Mouse (Mus musculus) brain, embryonic 14.5 days (tissue): ENCODE data around the gene Sh3pxd2a.

Source experiments
- CTCF ChIP-seq: fragments of 200-500 bp; IDR thresholded peaks from 2 replicates; pipeline ENCODE4 v1.5.1; 2012; ENCODE audit warnings: inconsistent platforms, mild to moderate bottlenecking, moderate library complexity, borderline replicate concordance; ENCODE audit not compliant: insufficient read depth, insufficient read length; ENCODE audit errors: extremely low read depth
- POLR2A ChIP-seq: fragments of 200-500 bp; IDR thresholded peaks from 2 replicates; pipeline ENCODE4 v1.6.1; 2012; ENCODE audit warnings: mild to moderate bottlenecking, inconsistent platforms, borderline replicate concordance; ENCODE audit not compliant: poor library complexity, insufficient read depth, insufficient read length, severe bottlenecking; ENCODE audit errors: extremely low read depth

DNA sequence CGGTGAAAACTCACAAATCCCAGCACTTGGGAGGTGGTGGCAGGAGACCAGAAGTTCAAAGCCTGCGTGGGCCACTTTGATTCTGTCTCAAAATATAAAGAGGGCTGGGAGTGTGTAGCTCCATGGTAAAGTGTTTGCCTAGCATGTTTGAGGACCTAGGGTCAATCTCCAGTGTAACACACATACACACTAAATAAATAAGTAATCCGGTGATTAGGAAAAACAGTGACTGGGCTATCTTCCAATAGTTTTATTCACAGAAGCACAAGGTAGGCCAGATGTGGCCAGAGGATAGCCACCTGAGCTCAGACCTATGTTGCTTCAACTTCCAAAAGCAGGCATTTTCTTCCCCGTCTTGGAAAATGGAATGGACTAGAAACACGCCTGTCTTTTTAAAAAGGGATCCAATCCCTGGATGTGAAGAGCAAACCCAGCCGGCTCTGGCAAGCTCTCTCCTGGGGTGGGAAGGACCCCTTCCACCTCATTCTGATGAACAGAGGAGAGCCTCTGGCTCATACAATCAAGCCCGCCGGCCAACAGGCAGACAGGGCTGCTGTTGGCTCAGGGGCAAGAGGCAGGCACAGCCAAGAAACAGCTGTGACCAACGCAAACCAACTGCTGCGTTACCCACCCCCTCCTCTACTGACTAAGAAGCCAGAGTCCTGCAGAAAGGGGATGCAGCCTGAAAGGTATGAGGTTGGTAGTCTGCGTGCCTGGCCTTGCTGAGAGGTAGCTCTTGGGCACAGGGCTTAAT is 140.9 kb downstream of the Sh3pxd2a start:
- no peak for TF ChIP-seq CTCF
- no peak for TF ChIP-seq POLR2A
